Mouse (Mus musculus) forebrain, embryonic 12.5 days (tissue): Measurements from ENCODE around the gene Nagk. TPM values are rescaled to one million over a fixed set of nuclear protein-coding genes. Genes with fewer than 3 reads are reported as not detected.

ENCODE experiments used
- polyA plus RNA-seq: library from polyadenylated mRNA; unstranded; fragments of >200 nt; fragmentation: Nextera tagmentation; extraction: Ambion mirVana; gene quantifications from 2 replicates; pipeline ENCODE4 v1.2.1, GENCODE M21; 2016

Nagk gene
- polyA plus RNA-seq, 1 experiment from 2014 or later = 49.4 TPM

Other genes with a start within 250 kb of the Nagk start
- 27.7 and 28.8 TPM in 2 replicates for gene Stambp, start 222.3 kb upstream of the Nagk start, polyA plus RNA-seq
- gene Clec4f, start 138.8 kb upstream of the Nagk start, polyA plus RNA-seq = not detected in 2 replicates
- gene Cd207, start 117.1 kb upstream of the Nagk start, polyA plus RNA-seq = not detected in 2 replicates
- 0.63 and 1.3 TPM in 2 replicates for gene Vax2, start 83.7 kb upstream of the Nagk start, polyA plus RNA-seq
- 0.12 TPM in 1 of 2 replicates, not detected in the other for gene Atp6v1b1, start 52.0 kb upstream of the Nagk start, polyA plus RNA-seq
- gene Ankrd53, start 32.3 kb upstream of the Nagk start, polyA plus RNA-seq = 0.15 and 0.23 TPM in 2 replicates
- 61.6 and 72.0 TPM in 2 replicates for gene Tex261, start 19.2 kb upstream of the Nagk start, polyA plus RNA-seq
- gene Paip2b, start 36.8 kb downstream of the Nagk start, polyA plus RNA-seq = 25.0 and 33.7 TPM in 2 replicates
- gene Zfp638, start 72.1 kb downstream of the Nagk start, polyA plus RNA-seq = 109 and 113 TPM in 2 replicates
- 3.7 and 4.3 TPM in 2 replicates for gene Dysf, start 213.6 kb downstream of the Nagk start, polyA plus RNA-seq